Mouse (Mus musculus): Measurements from ENCODE around the gene Matk. TPM values are rescaled to one million over a fixed set of nuclear protein-coding genes. Genes with fewer than 3 reads are reported as not detected.

Matk gene
- total and polyA plus RNA-seq, 3 experiments: 0.23 to 1.0 TPM; not detected in 1

GRCm38 (mm10) chr10:81242021-81242420 is 10.7 kb upstream of the Matk start:
- Histone ChIP-seq H3K4me1 (ENCODE audit: control insufficient read depth in 1 of 2, insufficient read depth in 2 of 2, low read length in 2 of 2) (peaks cover 0 to 8% of the 10 kb centered on the region in 2 experiments; a peak in 2 of 4 replicates), H3K9me3 (replicated peaks; ENCODE audit: insufficient read depth, low read length) (no peaks in the 10 kb centered on the region), H3K9ac (ENCODE audit: control insufficient read depth, low read depth, low read length, poor library complexity, severe bottlenecking) (no peak overlapping the region), H3K79me2 (ENCODE audit: control insufficient read depth, insufficient read depth, low read length, poor library complexity) (no peaks in the 10 kb centered on the region), H3K27ac (ENCODE audit: control insufficient read depth, low read depth, low read length) (no peak overlapping the region), H3K27me3 (ENCODE audit: control insufficient read depth in 1 of 2, insufficient read depth in 2 of 2, low read length in 2 of 2) (no peaks in the 10 kb centered on the region), H3K36me3 (ENCODE audit: control insufficient read depth in 1 of 2, insufficient read depth in 2 of 2, low read length in 2 of 2) (peaks cover 0 to 2% of the 10 kb centered on the region in 2 experiments; a peak in 1 of 4 replicates), H3K4me3 (ENCODE audit: control insufficient read depth in 1 of 2, insufficient read depth in 1 of 2, low read depth in 2 of 2, low read length in 2 of 2) (no peak overlapping the region)
- no peak for TF ChIP-seq JUND (IDR thresholded peaks at IDR 0.05; ENCODE audit: low read depth, low read length)
- DNase-seq (ENCODE audit: low read depth, low spot score): no peak

DNA sequence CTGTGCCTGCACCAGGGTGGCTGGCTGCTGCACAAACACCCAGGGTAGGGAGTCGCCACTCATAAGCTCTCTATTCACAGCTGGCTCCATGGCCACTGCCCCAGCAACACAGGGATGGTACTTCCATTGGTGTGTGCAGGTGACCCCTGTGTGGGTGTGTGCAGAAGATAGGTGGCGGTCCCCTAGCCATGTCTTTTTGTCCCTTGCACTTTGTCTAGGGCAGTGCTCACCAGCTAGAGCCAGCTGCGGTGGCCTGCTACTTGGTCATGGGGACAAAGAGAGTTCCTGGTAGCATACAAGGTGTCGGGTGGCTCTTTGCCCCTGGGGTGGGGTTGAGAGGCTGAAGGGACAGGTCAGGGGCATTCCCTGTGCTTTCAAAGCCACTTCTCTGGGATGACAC is 8.6 kb upstream of the Matk start:
- Histone ChIP-seq H3K27ac (ENCODE audit: control insufficient read depth, low read depth, low read length) (no peak overlapping the region), H3K36me3 (ENCODE audit: control insufficient read depth in 1 of 2, insufficient read depth in 2 of 2, low read length in 2 of 2) (peaks cover 0 to 2% of the 10 kb centered on the region in 2 experiments; a peak in 1 of 4 replicates), H3K4me3 (ENCODE audit: control insufficient read depth in 1 of 2, insufficient read depth in 1 of 2, low read depth in 2 of 2, low read length in 2 of 2) (no peak overlapping the region), H3K4me1 (ENCODE audit: control insufficient read depth in 1 of 2, insufficient read depth in 2 of 2, low read length in 2 of 2) (peaks cover 0 to 8% of the 10 kb centered on the region in 2 experiments; a peak in 2 of 4 replicates), H3K79me2 (ENCODE audit: control insufficient read depth, insufficient read depth, low read length, poor library complexity) (no peaks in the 10 kb centered on the region), H3K9me3 (replicated peaks; ENCODE audit: insufficient read depth, low read length) (no peaks in the 10 kb centered on the region), H3K9ac (ENCODE audit: control insufficient read depth, low read depth, low read length, poor library complexity, severe bottlenecking) (no peak overlapping the region), H3K27me3 (ENCODE audit: control insufficient read depth in 1 of 2, insufficient read depth in 2 of 2, low read length in 2 of 2) (no peaks in the 10 kb centered on the region)
- DNase-seq (ENCODE audit: low read depth, low spot score): no peak
- TF ChIP-seq TAL1 (IDR thresholded peaks at IDR 0.05; ENCODE audit: low read length): no peak
- TF ChIP-seq USF2 (IDR thresholded peaks at IDR 0.05; ENCODE audit: borderline replicate concordance in 1 of 2, insufficient read depth in 1 of 2, low read depth in 1 of 2, low read length in 2 of 2): no peak
- no peak for TF ChIP-seq TCF12 (IDR thresholded peaks at IDR 0.05; ENCODE audit: low read depth, low read length)
- TF ChIP-seq TBP (IDR thresholded peaks at IDR 0.05; ENCODE audit: low read depth, low read length): no peak
- TF ChIP-seq SIN3A (IDR thresholded peaks at IDR 0.05; ENCODE audit: low read length): no peak
- TF ChIP-seq MYB (IDR thresholded peaks at IDR 0.05; ENCODE audit: low read depth, low read length): no peak
- no peak for TF ChIP-seq CTCF (IDR thresholded peaks at IDR 0.05 in 2 of 3, conservative IDR thresholded peaks at IDR 0.05 in 1 of 3; ENCODE audit: control insufficient read depth in 1 of 3, insufficient read depth in 1 of 3, low read depth in 2 of 3, low read length in 3 of 3, poor library complexity in 1 of 3, severe bottlenecking in 1 of 3)
- no peak for TF ChIP-seq ZKSCAN1 (IDR thresholded peaks at IDR 0.05; ENCODE audit: low read depth, low read length)
- TF ChIP-seq KAT2A (conservative IDR thresholded peaks at IDR 0.05; ENCODE audit: low read depth, low read length): no peak
- TF ChIP-seq NELFE (IDR thresholded peaks at IDR 0.05; ENCODE audit: low read depth, low read length): no peak
- no peak for TF ChIP-seq MAZ (IDR thresholded peaks at IDR 0.05; ENCODE audit: low read depth, low read length)

- H3K79me2 ChIP-seq (ENCODE audit: control insufficient read depth, insufficient read depth, low read length, poor library complexity): no peaks in the 10 kb centered on the region
- no peak for TF ChIP-seq JUND (IDR thresholded peaks at IDR 0.05; ENCODE audit: low read depth, low read length)
- no peak for TF ChIP-seq BHLHE40 (IDR thresholded peaks at IDR 0.05; ENCODE audit: borderline replicate concordance, low read depth, low read length)
- TF ChIP-seq SMC3 (IDR thresholded peaks at IDR 0.05; ENCODE audit: low read depth, low read length): peak; percentile 34; the same call in 1 of the 2 replicates
- peak; percentile 50; the same call in 1 of the 2 replicates for TF ChIP-seq HCFC1 (IDR thresholded peaks at IDR 0.05; ENCODE audit: low read depth, low read length)
- TF ChIP-seq RAD21 (IDR thresholded peaks at IDR 0.05; ENCODE audit: low read depth, low read length): peak; percentile 50
- TF ChIP-seq POLR2A (IDR thresholded peaks at IDR 0.05; ENCODE audit: control insufficient read depth in 1 of 2, insufficient read depth in 1 of 2, low read depth in 1 of 2, low read length in 2 of 2, poor library complexity in 1 of 2): peak in 1 of 2 experiments; percentile 45; a peak in 1 of 4 replicates
- peak; percentile 66; the same call in 1 of the 2 replicates for TF ChIP-seq ELF1 (IDR thresholded peaks at IDR 0.05; ENCODE audit: low read depth, low read length)
- TF ChIP-seq CTCF (IDR thresholded peaks at IDR 0.05 in 2 of 3, conservative IDR thresholded peaks at IDR 0.05 in 1 of 3; ENCODE audit: control insufficient read depth in 1 of 3, insufficient read depth in 1 of 3, low read depth in 2 of 3, low read length in 3 of 3, poor library complexity in 1 of 3, severe bottlenecking in 1 of 3): peak; percentile 82 to 90 (median 88)
- H3K27ac ChIP-seq (ENCODE audit: control insufficient read depth, low read depth, low read length): no peak overlapping the region
- peaks cover 0 to 8% of the 10 kb centered on the region in 2 experiments; a peak in 2 of 4 replicates for H3K4me1 ChIP-seq (ENCODE audit: control insufficient read depth in 1 of 2, insufficient read depth in 2 of 2, low read length in 2 of 2)
- no peak overlapping the region for H3K4me3 ChIP-seq (ENCODE audit: control insufficient read depth in 1 of 2, insufficient read depth in 1 of 2, low read depth in 2 of 2, low read length in 2 of 2)
- H3K9me3 ChIP-seq (replicated peaks; ENCODE audit: insufficient read depth, low read length): no peaks in the 10 kb centered on the region
- no peaks in the 10 kb centered on the region for H3K27me3 ChIP-seq (ENCODE audit: control insufficient read depth in 1 of 2, insufficient read depth in 2 of 2, low read length in 2 of 2)
- DNase-seq (ENCODE audit: low read depth, low spot score): peak; percentile 81
- peak overlapping the region; percentile 16; the same call in 1 of the 2 replicates for H3K9ac ChIP-seq (ENCODE audit: control insufficient read depth, low read depth, low read length, poor library complexity, severe bottlenecking)
- peaks cover 0 to 2% of the 10 kb centered on the region in 2 experiments; a peak in 1 of 4 replicates for H3K36me3 ChIP-seq (ENCODE audit: control insufficient read depth in 1 of 2, insufficient read depth in 2 of 2, low read length in 2 of 2)
Measured at GRCm38 (mm10) chr10:81244595-81244994, 8.1 kb upstream of the Matk start.
